Mouse (Mus musculus) spleen, adult 18-20 months (tissue): Measurements from ENCODE around the gene Vmn1r237.

Experiments
- DNase-seq, 2 experiments: peaks; one replicate each; pipeline ENCODE4 v3.0.0; 2022; ENCODE audit warnings: mixed read lengths in 2 of 2

Gene Vmn1r237

GRCm38 (mm10) chr17:21311565-21311964 lies at the start of gene Vmn1r237:
Gene Vmn1r237, plus strand, starts transcription at chr17:21311865.
- no peak for DNase-seq

- DNase-seq = peak in 1 of 2 experiments; percentile 8
Observed at GRCm38 (mm10) chr17:21272103-21272502, 39.6 kb upstream of the Vmn1r237 start.

GRCm38 (mm10) chr17:21282642-21283041 lies 29.0 kb upstream of the Vmn1r237 start, which contains the start of gene Vmn1r236:
Gene Vmn1r236, plus strand, starts transcription at chr17:21282942.
- DNase-seq = no peak

- DNase-seq = no peak
Observed at GRCm38 (mm10) chr17:21284395-21284794, 27.3 kb upstream of the Vmn1r237 start.

GRCm38 (mm10) chr17:21289695-21290094 lies 22.0 kb upstream of the Vmn1r237 start:
- no peak for DNase-seq
